Mouse (Mus musculus) spleen, adult 18-20 months (tissue): ENCODE data around the gene Asic3.

Experiments used
- DNase-seq, 2 experiments: peaks; one replicate each; pipeline ENCODE4 v3.0.0; 2022; ENCODE audit warnings: mixed read lengths in 2 of 2

Gene Asic3

DNA sequence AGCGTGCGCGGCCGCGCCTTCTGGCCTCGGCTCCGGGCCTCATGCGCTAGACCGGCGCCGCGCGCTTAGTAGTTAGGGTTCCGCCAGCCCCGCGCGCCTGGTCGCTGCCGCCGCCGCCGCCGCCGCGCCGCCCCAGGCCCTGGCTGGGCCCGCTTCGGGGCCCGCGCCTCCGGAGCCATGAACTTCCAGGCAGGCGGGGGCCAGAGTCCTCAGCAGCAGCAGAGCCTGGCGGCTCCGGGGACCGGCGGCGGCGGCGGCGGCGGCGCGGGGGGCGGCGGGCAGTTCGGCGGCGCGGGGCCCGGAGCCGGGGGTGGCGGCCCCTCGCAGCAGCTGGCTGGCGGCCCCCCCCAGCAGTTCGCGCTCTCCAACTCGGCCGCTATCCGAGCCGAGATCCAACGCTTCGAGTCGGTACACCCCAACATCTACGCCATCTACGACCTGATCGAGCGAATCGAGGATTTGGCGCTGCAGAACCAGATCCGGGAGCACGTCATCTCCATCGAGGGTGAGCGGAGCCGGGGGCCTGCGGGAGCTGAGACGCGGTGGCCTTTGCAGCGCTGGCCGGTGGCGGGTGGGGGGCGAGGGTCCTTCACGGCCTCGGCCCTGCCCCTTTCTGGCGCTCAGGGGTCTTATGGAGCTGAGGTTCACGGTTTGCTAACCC is 39.0 kb downstream of the Asic3 start, which contains the start of gene Agap3:
Gene Agap3 (plus strand): TSS at position 148 of the 661 bp plus-strand sequence.
- peak in 1 of 2 experiments; percentile 30 for DNase-seq

DNA sequence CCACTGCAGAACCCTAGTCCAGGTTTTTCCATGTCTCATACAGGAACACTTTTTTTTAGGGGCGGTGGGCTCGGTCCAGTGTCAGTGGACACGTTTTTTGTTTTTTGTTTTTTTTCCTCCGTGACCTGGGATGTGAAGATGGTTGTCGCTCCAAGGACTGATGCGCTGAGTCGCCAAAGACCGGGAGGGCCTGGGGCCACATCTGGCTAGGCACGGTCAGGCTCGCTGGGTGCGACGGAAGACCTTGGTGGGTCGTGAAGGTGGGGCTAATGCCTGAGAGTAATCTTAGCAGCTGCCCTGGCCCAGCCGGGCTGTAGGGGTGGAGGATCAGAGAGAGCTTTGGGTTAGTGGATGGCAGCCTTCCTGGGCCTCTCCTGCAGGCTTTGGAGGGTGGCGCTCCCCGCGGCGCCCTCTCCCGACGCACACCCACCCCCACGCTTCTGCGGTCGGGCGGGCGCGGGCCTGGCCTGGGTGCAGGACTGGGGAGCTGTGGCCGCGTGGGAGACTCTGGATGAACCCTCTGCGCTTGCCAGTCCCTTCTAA is 39.6 kb downstream of the Asic3 start:
- DNase-seq, result peak in 1 of 2 experiments; percentile 21

DNA sequence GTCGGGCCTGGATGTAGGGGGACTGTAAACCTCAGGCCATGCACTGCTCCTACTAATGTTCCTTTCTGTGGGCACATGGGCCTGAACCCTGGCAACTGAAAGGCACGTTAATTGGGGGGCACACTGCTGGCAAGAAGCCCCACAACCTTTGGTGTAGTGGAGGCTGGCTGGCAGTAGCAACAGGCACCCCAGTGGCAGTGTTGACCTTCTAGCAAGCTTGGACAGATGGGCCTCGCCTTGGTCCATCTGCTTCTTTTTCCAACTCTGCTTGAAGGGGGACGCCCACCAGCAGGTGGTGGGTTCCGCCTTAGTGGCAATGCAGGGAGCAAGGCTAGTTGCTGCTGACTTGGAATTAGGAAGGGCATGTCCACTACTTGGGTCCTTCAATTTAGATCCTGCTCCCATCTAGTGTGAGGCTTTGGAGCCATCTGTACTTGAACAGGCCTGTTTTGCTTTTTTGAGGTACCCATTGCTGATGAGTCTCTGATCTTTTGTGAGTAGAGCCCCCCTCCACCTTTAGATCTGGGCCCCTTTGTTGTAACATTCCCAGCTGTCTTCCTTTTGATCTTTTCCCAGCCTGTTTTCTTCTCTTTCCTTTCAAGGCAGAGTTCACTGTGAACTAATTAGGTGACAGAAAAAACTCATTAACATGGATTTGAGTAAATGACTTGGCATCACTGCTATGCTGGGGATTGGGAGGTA is 40.2 kb downstream of the Asic3 start:
- no peak for DNase-seq

DNA sequence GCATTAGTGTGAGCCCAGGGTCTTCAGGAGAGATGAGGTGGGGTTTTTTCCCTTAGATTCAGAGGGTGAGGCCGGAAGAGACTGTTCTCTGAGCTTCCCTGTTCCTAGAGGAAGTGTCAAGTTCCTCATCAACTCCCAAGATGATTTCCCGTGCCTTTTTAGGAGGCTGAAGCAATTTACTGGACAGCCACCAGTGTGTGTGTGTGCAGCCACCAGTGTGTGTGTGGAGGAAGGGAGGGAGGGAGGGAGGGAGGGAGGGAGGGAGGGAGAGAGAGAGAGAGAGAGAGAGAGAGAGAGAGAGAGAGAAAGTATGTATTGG is 40.8 kb downstream of the Asic3 start:
- DNase-seq, result no peak

DNA sequence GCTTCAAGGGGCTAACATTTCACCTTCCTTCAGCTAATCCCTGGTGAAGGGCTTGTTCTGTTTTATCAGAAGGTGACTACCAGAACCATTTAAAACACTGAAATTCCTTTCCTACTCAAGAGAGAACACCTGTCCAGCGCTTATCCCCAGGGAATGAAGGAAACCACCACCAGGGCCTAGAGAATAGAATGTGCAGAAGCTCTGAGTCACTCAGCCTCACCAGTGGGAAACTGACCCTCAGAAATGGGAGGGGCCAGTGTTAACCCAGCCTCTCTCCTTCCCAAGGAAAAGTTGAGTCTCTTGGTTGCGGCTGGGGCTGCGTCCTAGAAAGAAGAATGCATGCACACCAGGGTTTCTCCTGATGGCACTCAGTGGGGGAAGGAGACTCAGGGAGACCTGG is 41.9 kb downstream of the Asic3 start:
- no peak for DNase-seq

DNA sequence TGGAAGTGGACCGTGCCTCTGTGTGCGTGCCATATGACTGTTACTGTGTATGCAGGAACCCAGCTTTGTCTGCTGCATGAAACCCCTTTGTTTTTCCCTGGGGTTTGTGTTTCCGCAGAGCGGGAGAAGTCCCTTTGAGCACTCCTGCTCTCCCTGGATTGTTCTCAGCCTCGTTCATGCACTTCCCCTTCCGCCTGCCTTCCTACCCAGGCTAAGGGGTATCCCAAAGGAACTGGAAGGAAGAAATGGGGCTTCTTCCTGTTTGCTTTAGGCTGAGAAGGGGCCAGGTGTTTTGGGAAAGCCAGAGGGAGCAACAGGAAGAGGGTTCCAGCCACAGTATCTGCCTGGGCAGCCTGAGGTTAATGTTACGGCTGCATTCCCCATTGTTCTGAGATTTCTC is 42.4 kb downstream of the Asic3 start:
- DNase-seq, result no peak

DNA sequence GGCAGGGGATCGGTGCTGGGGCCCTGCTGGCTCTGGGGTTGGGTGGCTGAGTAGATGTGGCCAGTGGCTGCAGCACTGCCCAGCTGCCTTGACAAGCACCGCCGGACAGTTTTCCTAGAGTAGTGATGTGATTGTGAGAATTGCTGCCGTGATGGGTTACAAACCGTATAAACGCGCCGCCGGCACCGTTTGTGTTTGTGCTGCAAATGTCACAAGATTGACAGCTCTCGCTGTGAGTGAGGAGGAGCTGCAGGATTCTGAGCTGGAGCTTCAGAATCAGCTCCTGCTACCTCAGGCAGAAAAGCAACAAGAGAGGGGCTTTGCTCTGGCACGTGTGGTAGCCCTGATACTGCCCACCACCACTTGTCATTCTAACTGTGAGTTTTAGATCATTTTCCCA is 53.6 kb downstream of the Asic3 start:
- DNase-seq, result no peak
